Mouse (Mus musculus): ENCODE results near the gene Klk4. TPM values are rescaled to one million over a fixed set of nuclear protein-coding genes. Genes with fewer than 3 reads are reported as not detected.
A peak's percentile ranks its signal among the peaks of the same experiment; 100 is the strongest.

The Klk4 gene
- total and polyA plus RNA-seq, 2 experiments from 2014 or later: not detected

GRCm38 (mm10) chr7:43855709-43856108 lies 25.3 kb upstream of the Klk4 start:
- H3K27ac ChIP-seq (ENCODE audit: low read depth): no peak overlapping the region
- no peak overlapping the region for H3K4me2 ChIP-seq (ENCODE audit: low read depth, low read length)
- no peak for ATAC-seq (ENCODE audit: insufficient read depth, low read depth)
- DNase-seq (ENCODE audit: low spot score): no peak
- no peaks in the 10 kb centered on the region for H3K27me3 ChIP-seq (ENCODE audit: control insufficient read depth, insufficient read depth, low read length)
- no peak overlapping the region for H3K4me3 ChIP-seq (ENCODE audit: low read depth, low read length)
- no peaks in the 10 kb centered on the region; the same call in 1 of the 2 replicates for H3K9me3 ChIP-seq (replicated peaks; ENCODE audit: control insufficient read depth, low read length)
- no peak for TF ChIP-seq CTCF (IDR thresholded peaks at IDR 0.05; ENCODE audit: low read depth)
- no peak for TF ChIP-seq EP300 (IDR thresholded peaks at IDR 0.05; ENCODE audit: low read depth)
- H3K4me1 ChIP-seq (ENCODE audit: control insufficient read depth, insufficient read depth): no peaks in the 10 kb centered on the region
- H3K36me3 ChIP-seq (replicated peaks; ENCODE audit: control insufficient read depth, insufficient read depth, low read length): no peaks in the 10 kb centered on the region
- H3K9ac ChIP-seq (replicated peaks; ENCODE audit: low read depth, low read length): no peak overlapping the region
- WGBS: 44% methylated on average over 3 of the region's 3 CpGs

GRCm38 (mm10) chr7:43856307-43856706 lies 24.7 kb upstream of the Klk4 start:
- no peaks in the 10 kb centered on the region for H3K36me3 ChIP-seq (replicated peaks; ENCODE audit: control insufficient read depth, insufficient read depth, low read length)
- ATAC-seq (ENCODE audit: insufficient read depth, low read depth) (no peak), DNase-seq (ENCODE audit: low spot score) (no peak)
- TF ChIP-seq CTCF (IDR thresholded peaks at IDR 0.05; ENCODE audit: low read depth) (no peak), EP300 (IDR thresholded peaks at IDR 0.05; ENCODE audit: low read depth) (no peak)
- H3K9ac ChIP-seq (replicated peaks; ENCODE audit: low read depth, low read length): no peak overlapping the region
- no peak overlapping the region for H3K4me3 ChIP-seq (ENCODE audit: low read depth, low read length)
- H3K4me2 ChIP-seq (ENCODE audit: low read depth, low read length): no peak overlapping the region
- H3K4me1 ChIP-seq (ENCODE audit: control insufficient read depth, insufficient read depth): no peaks in the 10 kb centered on the region
- 52% methylated on average over 7 of the region's 7 CpGs for WGBS
- no peaks in the 10 kb centered on the region for H3K27me3 ChIP-seq (ENCODE audit: control insufficient read depth, insufficient read depth, low read length)
- no peaks in the 10 kb centered on the region; the same call in 1 of the 2 replicates for H3K9me3 ChIP-seq (replicated peaks; ENCODE audit: control insufficient read depth, low read length)
- no peak overlapping the region for H3K27ac ChIP-seq (ENCODE audit: low read depth)

GRCm38 (mm10) chr7:43857501-43857900 lies 23.5 kb upstream of the Klk4 start:
- no peaks in the 10 kb centered on the region for H3K36me3 ChIP-seq (replicated peaks; ENCODE audit: control insufficient read depth, insufficient read depth, low read length)
- no peaks in the 10 kb centered on the region for H3K4me1 ChIP-seq (ENCODE audit: control insufficient read depth, insufficient read depth)
- no peak for ATAC-seq (ENCODE audit: insufficient read depth, low read depth)
- no peak for DNase-seq (ENCODE audit: low spot score)
- H3K4me3 ChIP-seq (ENCODE audit: low read depth, low read length): no peak overlapping the region
- WGBS: 84% methylated on average over 12 of the region's 12 CpGs
- no peak overlapping the region for H3K9ac ChIP-seq (replicated peaks; ENCODE audit: low read depth, low read length)
- H3K4me2 ChIP-seq (ENCODE audit: low read depth, low read length): no peak overlapping the region
- H3K9me3 ChIP-seq (replicated peaks; ENCODE audit: control insufficient read depth, low read length): no peaks in the 10 kb centered on the region
- TF ChIP-seq EP300 (IDR thresholded peaks at IDR 0.05; ENCODE audit: low read depth) (no peak), CTCF (IDR thresholded peaks at IDR 0.05; ENCODE audit: low read depth) (no peak)
- H3K27me3 ChIP-seq (ENCODE audit: control insufficient read depth, insufficient read depth, low read length): no peaks in the 10 kb centered on the region
- H3K27ac ChIP-seq (ENCODE audit: low read depth): no peak overlapping the region

- no peaks in the 10 kb centered on the region for H3K9me3 ChIP-seq (replicated peaks; ENCODE audit: control insufficient read depth, low read length)
- no peak for ATAC-seq (ENCODE audit: insufficient read depth, low read depth)
- no peak overlapping the region for H3K9ac ChIP-seq (replicated peaks; ENCODE audit: low read depth, low read length)
- H3K4me2 ChIP-seq (ENCODE audit: low read depth, low read length): no peak overlapping the region
- TF ChIP-seq CTCF (IDR thresholded peaks at IDR 0.05; ENCODE audit: low read depth) (no peak), EP300 (IDR thresholded peaks at IDR 0.05; ENCODE audit: low read depth) (no peak)
- no peaks in the 10 kb centered on the region for H3K4me1 ChIP-seq (ENCODE audit: control insufficient read depth, insufficient read depth)
- no peak overlapping the region for H3K4me3 ChIP-seq (ENCODE audit: low read depth, low read length)
- H3K27ac ChIP-seq (ENCODE audit: low read depth): no peak overlapping the region
- no peaks in the 10 kb centered on the region for H3K27me3 ChIP-seq (ENCODE audit: control insufficient read depth, insufficient read depth, low read length)
- no peak for DNase-seq (ENCODE audit: low spot score)
- 73% methylated on average over 8 of the region's 8 CpGs for WGBS
- H3K36me3 ChIP-seq (replicated peaks; ENCODE audit: control insufficient read depth, insufficient read depth, low read length): no peaks in the 10 kb centered on the region
Observed at GRCm38 (mm10) chr7:43860411-43860810, 20.5 kb upstream of the Klk4 start.

GRCm38 (mm10) chr7:43873237-43873636 lies 7.7 kb upstream of the Klk4 start:
- H3K4me3 ChIP-seq (ENCODE audit: low read depth, low read length): no peak overlapping the region
- DNase-seq (ENCODE audit: low spot score) (peak; percentile 34), ATAC-seq (ENCODE audit: insufficient read depth, low read depth) (no peak)
- no peaks in the 10 kb centered on the region for H3K9me3 ChIP-seq (replicated peaks; ENCODE audit: control insufficient read depth, low read length)
- H3K27ac ChIP-seq (ENCODE audit: low read depth): no peak overlapping the region
- H3K9ac ChIP-seq (replicated peaks; ENCODE audit: low read depth, low read length): no peak overlapping the region
- no peaks in the 10 kb centered on the region for H3K4me1 ChIP-seq (ENCODE audit: control insufficient read depth, insufficient read depth)
- TF ChIP-seq EP300 (IDR thresholded peaks at IDR 0.05; ENCODE audit: low read depth) (no peak), CTCF (IDR thresholded peaks at IDR 0.05; ENCODE audit: low read depth) (peak; percentile 66)
- H3K4me2 ChIP-seq (ENCODE audit: low read depth, low read length): no peak overlapping the region
- WGBS: 6% methylated on average over 10 of the region's 10 CpGs
- H3K36me3 ChIP-seq (replicated peaks; ENCODE audit: control insufficient read depth, insufficient read depth, low read length): no peaks in the 10 kb centered on the region
- H3K27me3 ChIP-seq (ENCODE audit: control insufficient read depth, insufficient read depth, low read length): no peaks in the 10 kb centered on the region

GRCm38 (mm10) chr7:43873674-43874073 lies 7.3 kb upstream of the Klk4 start:
- H3K4me3 ChIP-seq (ENCODE audit: low read depth, low read length): no peak overlapping the region
- no peaks in the 10 kb centered on the region for H3K4me1 ChIP-seq (ENCODE audit: control insufficient read depth, insufficient read depth)
- H3K27me3 ChIP-seq (ENCODE audit: control insufficient read depth, insufficient read depth, low read length): no peaks in the 10 kb centered on the region
- no peak for TF ChIP-seq EP300 (IDR thresholded peaks at IDR 0.05; ENCODE audit: low read depth)
- no peak for TF ChIP-seq CTCF (IDR thresholded peaks at IDR 0.05; ENCODE audit: low read depth)
- no peak overlapping the region for H3K27ac ChIP-seq (ENCODE audit: low read depth)
- H3K9ac ChIP-seq (replicated peaks; ENCODE audit: low read depth, low read length): no peak overlapping the region
- no peak overlapping the region for H3K4me2 ChIP-seq (ENCODE audit: low read depth, low read length)
- H3K36me3 ChIP-seq (replicated peaks; ENCODE audit: control insufficient read depth, insufficient read depth, low read length): no peaks in the 10 kb centered on the region
- no peaks in the 10 kb centered on the region for H3K9me3 ChIP-seq (replicated peaks; ENCODE audit: control insufficient read depth, low read length)
- ATAC-seq (ENCODE audit: insufficient read depth, low read depth) (no peak), DNase-seq (ENCODE audit: low spot score) (no peak)
- WGBS: 73% methylated on average over 3 of the region's 3 CpGs

Data from heart, postnatal 0 days (tissue).